ENCODE assay signal across 11 mouse cellular contexts in genomic region chr7:81058712-81059154, GRCm38 (mm10). TPM values are rescaled to one million over a fixed set of nuclear protein-coding genes. Genes with fewer than 3 reads are reported as not detected.
DNase-seq lines count a peak whose midpoint lies in the region; ATAC-seq and TF ChIP-seq lines count a peak whose summit lies in the region.
"Had no signal": no experiment of that assay in that cellular context is flagged by ENCODE, and none has a peak within 500 bp of the region (broad histone marks: within the 10 kb centered on the region; RNA-seq: fewer than 3 reads in every experiment).

No protein-coding gene starts in this region.

- H3K79me2 ChIP-seq in liver, adult 2 months (ENCODE audit: control insufficient read depth, insufficient read depth, low read length): no peaks in the 10 kb centered on the region

- TF ChIP-seq EP300 in heart, postnatal 0 days (IDR thresholded peaks at IDR 0.05; ENCODE audit: low read depth): no peak

- ATAC-seq in forebrain, embryonic 11.5 days (replicated peaks; ENCODE audit: low FRiP score): no peak
- ATAC-seq in heart, postnatal 0 days (ENCODE audit: insufficient read depth, low read depth): peak; percentile 7; the same call in 1 of the 2 replicates
- no peak for ATAC-seq in forebrain, embryonic 15.5 days (replicated peaks)
- ATAC-seq: forebrain, embryonic 13.5 days; midbrain, embryonic 16.5 days had no signal

- 0 out of 2 replicates have a peak overlapping the region, but pooled peaks have one; percentile 27 for H3K27ac ChIP-seq in forebrain, embryonic 10.5 days
- no peak overlapping the region for H3K27ac ChIP-seq in forebrain, embryonic 11.5 days (ENCODE audit: low read depth, low read length)
- H3K27ac ChIP-seq in liver, adult 2 months (replicated peaks; ENCODE audit: insufficient read depth, low read depth, low read length): no peak overlapping the region
- peak overlapping the region; percentile 93 for H3K27ac ChIP-seq in heart, postnatal 0 days (ENCODE audit: low read depth)
- no peak overlapping the region for H3K27ac ChIP-seq in forebrain, embryonic 15.5 days (replicated peaks)
- H3K27ac ChIP-seq: forebrain, embryonic 13.5 days; hindbrain, embryonic 15.5 days had no signal

- no peak overlapping the region for H3K9ac ChIP-seq in forebrain, embryonic 11.5 days (ENCODE audit: low read length)
- no peak overlapping the region for H3K9ac ChIP-seq in liver, adult 2 months (ENCODE audit: low read depth, low read length)
- H3K9ac ChIP-seq in heart, postnatal 0 days (replicated peaks; ENCODE audit: low read depth, low read length): peak overlapping the region; percentile 70
- H3K9ac ChIP-seq in forebrain, embryonic 15.5 days (replicated peaks): no peak overlapping the region
- H3K9ac ChIP-seq: forebrain, embryonic 13.5 days; hindbrain, embryonic 15.5 days had no signal

- no peak for DNase-seq in forebrain, embryonic 10.5 days (ENCODE audit: extremely low spot score, low spot score)
- DNase-seq in forebrain, embryonic 11.5 days (ENCODE audit: low spot score): no peak
- peak; percentile 63 for DNase-seq in liver, adult 2 months (ENCODE audit: extremely low read depth, low read depth, low spot score)
- no peak for DNase-seq in liver
- peak; percentile 48 for DNase-seq in heart, postnatal 0 days (ENCODE audit: low spot score)
- DNase-seq in skeletal muscle tissue, adult 2 months (ENCODE audit: low read depth, low spot score): peak; percentile 64
- no peak for DNase-seq in T-cell, adult 2 months (ENCODE audit: low spot score)

- H3K4me3 ChIP-seq in forebrain, embryonic 10.5 days: no peak overlapping the region
- H3K4me3 ChIP-seq in forebrain, embryonic 11.5 days (ENCODE audit: low read depth, low read length): no peak overlapping the region
- H3K4me3 ChIP-seq in liver, adult 2 months (ENCODE audit: insufficient read depth, low read depth, low read length): no peak overlapping the region
- peak overlapping the region; percentile 47 for H3K4me3 ChIP-seq in heart, postnatal 0 days (ENCODE audit: low read depth, low read length)
- H3K4me3 ChIP-seq in forebrain, embryonic 15.5 days: no peak overlapping the region
- H3K4me3 ChIP-seq: forebrain, embryonic 13.5 days; hindbrain, embryonic 15.5 days had no signal

- WGBS in forebrain, embryonic 10.5 days: 76% methylated on average over 9 of the region's 9 CpGs
- WGBS in forebrain, embryonic 11.5 days: 80% methylated on average over 9 of the region's 9 CpGs
- 30% methylated on average over 9 of the region's 9 CpGs for whole genome bisulfite sequencing in liver, adult 2 months
- WGBS in heart, postnatal 0 days: 8% methylated on average over 9 of the region's 9 CpGs
- 82% methylated on average over 9 of the region's 9 CpGs for WGBS in forebrain, embryonic 15.5 days

- H3K27me3 ChIP-seq in forebrain, embryonic 10.5 days (ENCODE audit: poor library complexity, severe bottlenecking): no peaks in the 10 kb centered on the region; the same call in 1 of the 2 replicates
- no peaks in the 10 kb centered on the region for H3K27me3 ChIP-seq in forebrain, embryonic 11.5 days (ENCODE audit: control insufficient read depth, insufficient read depth, low read length)
- no peaks in the 10 kb centered on the region for H3K27me3 ChIP-seq in liver, adult 2 months (ENCODE audit: control insufficient read depth, insufficient read depth, low read length)
- H3K27me3 ChIP-seq in heart, postnatal 0 days (ENCODE audit: control insufficient read depth, insufficient read depth, low read length): no peaks in the 10 kb centered on the region
- no peaks in the 10 kb centered on the region for H3K27me3 ChIP-seq in forebrain, embryonic 15.5 days
- H3K27me3 ChIP-seq: forebrain, embryonic 13.5 days; hindbrain, embryonic 15.5 days had no signal

- H3K4me2 ChIP-seq in forebrain, embryonic 11.5 days (ENCODE audit: low read depth, low read length, severe bottlenecking): no peak overlapping the region
- peak overlapping the region; percentile 71 for H3K4me2 ChIP-seq in heart, postnatal 0 days (ENCODE audit: low read depth, low read length)
- H3K4me2 ChIP-seq in forebrain, embryonic 15.5 days (replicated peaks): no peak overlapping the region
- H3K4me2 ChIP-seq: forebrain, embryonic 13.5 days; hindbrain, embryonic 15.5 days had no signal

- H3K4me1 ChIP-seq in forebrain, embryonic 10.5 days: peaks cover 32% of the 10 kb centered on the region
- no peaks in the 10 kb centered on the region for H3K4me1 ChIP-seq in forebrain, embryonic 11.5 days (replicated peaks; ENCODE audit: control insufficient read depth, insufficient read depth, low read length)
- H3K4me1 ChIP-seq in liver, adult 2 months (ENCODE audit: control insufficient read depth, insufficient read depth, low read length): no peaks in the 10 kb centered on the region
- H3K4me1 ChIP-seq in heart, postnatal 0 days (ENCODE audit: control insufficient read depth, insufficient read depth): peaks cover 24% of the 10 kb centered on the region
- H3K4me1 ChIP-seq in forebrain, embryonic 15.5 days: no peaks in the 10 kb centered on the region
- H3K4me1 ChIP-seq: forebrain, embryonic 13.5 days; hindbrain, embryonic 15.5 days had no signal

- no peaks in the 10 kb centered on the region for H3K9me3 ChIP-seq in forebrain, embryonic 10.5 days
- no peaks in the 10 kb centered on the region for H3K9me3 ChIP-seq in forebrain, embryonic 11.5 days (ENCODE audit: control insufficient read depth, low read length)
- H3K9me3 ChIP-seq in heart, postnatal 0 days (replicated peaks; ENCODE audit: control insufficient read depth, low read length): no peaks in the 10 kb centered on the region
- no peaks in the 10 kb centered on the region for H3K9me3 ChIP-seq in forebrain, embryonic 15.5 days
- H3K9me3 ChIP-seq: forebrain, embryonic 13.5 days; hindbrain, embryonic 15.5 days had no signal

- no peaks in the 10 kb centered on the region for H3K36me3 ChIP-seq in forebrain, embryonic 10.5 days (replicated peaks)
- H3K36me3 ChIP-seq in forebrain, embryonic 11.5 days (ENCODE audit: control insufficient read depth, insufficient read depth, low read length): no peaks in the 10 kb centered on the region
- no peaks in the 10 kb centered on the region for H3K36me3 ChIP-seq in liver, adult 2 months (ENCODE audit: control insufficient read depth, insufficient read depth, low read length)
- 0 out of 2 replicates have a peak, but pooled peaks cover 4% of the 10 kb centered on the region for H3K36me3 ChIP-seq in heart, postnatal 0 days (replicated peaks; ENCODE audit: control insufficient read depth, insufficient read depth, low read length)
- no peaks in the 10 kb centered on the region for H3K36me3 ChIP-seq in forebrain, embryonic 15.5 days
- H3K36me3 ChIP-seq: hindbrain, embryonic 15.5 days had no signal

- TF ChIP-seq POLR2A in liver, adult 2 months (IDR thresholded peaks at IDR 0.05; ENCODE audit: extremely low read depth, insufficient read depth, low read length): no peak

- no peak for TF ChIP-seq CTCF in liver, adult 2 months (IDR thresholded peaks at IDR 0.05; ENCODE audit: low read depth, low read length)
- no peak for TF ChIP-seq CTCF in heart, postnatal 0 days (IDR thresholded peaks at IDR 0.05; ENCODE audit: low read depth)

RNA-seq across cellular contexts. Expression of gene Alpk3, which starts 1.3 kb away (rescaled TPM):
- polyA plus RNA-seq in forebrain, embryonic 10.5 days (2016; fragmentation: Nextera tagmentation; extraction: Ambion mirVana): 0.02 and 0.11 TPM in 2 replicates
- polyA plus RNA-seq in forebrain, embryonic 11.5 days (2014; fragmentation: Nextera tagmentation; extraction: Ambion mirVana): not detected in 2 replicates
- 0.09 TPM in 1 of 2 replicates, not detected in the other for total RNA-seq in liver, adult 2 months (2014; rRNA removed)
- polyA plus RNA-seq in liver, adult 2 months (2012; rRNA removed): 0.01 TPM in 1 of 2 replicates, not detected in the other
- 42.9 and 70.8 TPM in 2 replicates for total RNA-seq in heart, postnatal 0 days (2014; rRNA removed; ENCODE audit: low replicate concordance)
- 18.3 and 19.1 TPM in 2 replicates for polyA plus RNA-seq in heart, postnatal 0 days (2015; fragmentation: Nextera tagmentation; extraction: Ambion mirVana)
- 0.06 and 0.15 TPM in 2 replicates for polyA plus RNA-seq in forebrain, embryonic 15.5 days (2015; fragmentation: Nextera tagmentation; extraction: Ambion mirVana)
- polyA plus RNA-seq: forebrain, embryonic 13.5 days had no signal

RNA-seq across cellular contexts. Expression of gene Slc28a1, which starts 55.9 kb away (rescaled TPM):
- 0.10 TPM in 1 of 2 replicates, not detected in the other for polyA plus RNA-seq in forebrain, embryonic 10.5 days (2016; fragmentation: Nextera tagmentation; extraction: Ambion mirVana)
- polyA plus RNA-seq in forebrain, embryonic 11.5 days (2014; fragmentation: Nextera tagmentation; extraction: Ambion mirVana): not detected in 2 replicates
- 0.28 TPM in 1 of 2 replicates, not detected in the other for total RNA-seq in liver, adult 2 months (2014; rRNA removed)
- 0.12 and 0.24 TPM in 2 replicates for polyA plus RNA-seq in liver, adult 2 months (2012; rRNA removed)
- not detected in 2 replicates for total RNA-seq in heart, postnatal 0 days (2014; rRNA removed; ENCODE audit: low replicate concordance)
- polyA plus RNA-seq in heart, postnatal 0 days (2015; fragmentation: Nextera tagmentation; extraction: Ambion mirVana): 0.04 and 0.05 TPM in 2 replicates
- polyA plus RNA-seq in forebrain, embryonic 15.5 days (2015; fragmentation: Nextera tagmentation; extraction: Ambion mirVana): not detected in 2 replicates
- polyA plus RNA-seq: forebrain, embryonic 13.5 days; hindbrain, embryonic 15.5 days; midbrain, embryonic 16.5 days had no signal

Comparison
In these comparisons a context has a peak if more than half of its experiments do, and no peak if none do; other contexts are left out.
1. DNase-seq: peak in liver, adult 2 months (single experiment), heart, postnatal 0 days (single experiment) and skeletal muscle tissue, adult 2 months (single experiment); none in forebrain, embryonic 10.5 days (single experiment), forebrain, embryonic 11.5 days (single experiment), liver (single experiment) and T-cell, adult 2 months (single experiment).
2. H3K27ac ChIP-seq: peak in forebrain, embryonic 10.5 days (single experiment) and heart, postnatal 0 days (single experiment); none in forebrain, embryonic 11.5 days (single experiment), liver, adult 2 months (single experiment) and forebrain, embryonic 15.5 days (single experiment).
3. RNA of gene Alpk3, which starts 1.3 kb away (polyA plus RNA-seq): 18.3 to 19.1 TPM in heart, postnatal 0 days; 0.02 to 0.11 TPM in forebrain, embryonic 10.5 days, 0.06 to 0.15 TPM in forebrain, embryonic 15.5 days, not detected in forebrain, embryonic 11.5 days and 0.01 TPM in liver, adult 2 months; every median in the first group is over 10 times any median in the second.